ENCODE assay signal across 8 mouse cellular contexts in genomic region chr14:25694569-25694897, GRCm38 (mm10). TPM values are rescaled to one million over a fixed set of nuclear protein-coding genes. Genes with fewer than 3 reads are reported as not detected.
DNase-seq lines count a peak whose midpoint lies in the region; ATAC-seq and TF ChIP-seq lines count a peak whose summit lies in the region.

No protein-coding gene starts in this region.

- TF ChIP-seq POLR2A in small intestine, adult 2 months (IDR thresholded peaks at IDR 0.05; ENCODE audit: low read depth, low read length) = no peak

- H3K9me3 ChIP-seq in heart, embryonic 12.5 days (replicated peaks) = no peaks in the 10 kb centered on the region
- H3K9me3 ChIP-seq in hindbrain, postnatal 0 days (ENCODE audit: low read length) = no peaks in the 10 kb centered on the region
- H3K9me3 ChIP-seq in liver, embryonic 13.5 days (replicated peaks) = no peaks in the 10 kb centered on the region

- ATAC-seq in heart, embryonic 12.5 days (ENCODE audit: insufficient number of reproducible peaks, low FRiP score) = peak; percentile 60
- peak; percentile 25; the same call in 1 of the 2 replicates for ATAC-seq in hindbrain, postnatal 0 days
- ATAC-seq in liver, embryonic 13.5 days (ENCODE audit: low read depth) = peak; percentile 24; the same call in 1 of the 2 replicates

- peak overlapping the region; percentile 71 for H3K4me3 ChIP-seq in heart, embryonic 12.5 days
- H3K4me3 ChIP-seq in hindbrain, postnatal 0 days (ENCODE audit: low read length) = peak overlapping the region; percentile 81
- H3K4me3 ChIP-seq in liver, embryonic 13.5 days (replicated peaks) = peak overlapping the region; percentile 83
- H3K4me3 ChIP-seq in small intestine, adult 2 months (ENCODE audit: low read depth, low read length) = peak overlapping the region; percentile 93

- 2% methylated on average over 10 of the region's 10 CpGs for WGBS in heart, embryonic 12.5 days
- 0% methylated on average over 10 of the region's 10 CpGs for WGBS in hindbrain, postnatal 0 days
- under 1% methylated on average over 10 of the region's 10 CpGs for WGBS in liver, embryonic 13.5 days (ENCODE audit: insufficient replicate concordance)
- under 1% methylated on average over 10 of the region's 10 CpGs for WGBS in small intestine, adult 2 months

- TF ChIP-seq CTCF in hindbrain, postnatal 0 days (IDR thresholded peaks at IDR 0.05; ENCODE audit: low read depth) = no peak
- TF ChIP-seq CTCF in small intestine, adult 2 months (IDR thresholded peaks at IDR 0.05; ENCODE audit: extremely low read depth, insufficient read length, insufficient replicate concordance, low read depth, low read length) = no peak

- H3K36me3 ChIP-seq in heart, embryonic 12.5 days = peaks cover 41% of the 10 kb centered on the region
- peaks cover 13% of the 10 kb centered on the region for H3K36me3 ChIP-seq in hindbrain, postnatal 0 days (ENCODE audit: insufficient read depth, low read length)
- peaks cover 41% of the 10 kb centered on the region for H3K36me3 ChIP-seq in liver, embryonic 13.5 days
- H3K36me3 ChIP-seq in small intestine, adult 2 months (ENCODE audit: control insufficient read depth, insufficient read depth, low read length) = peaks cover 17% of the 10 kb centered on the region; the same call in 1 of the 2 replicates

- H3K4me1 ChIP-seq in heart, embryonic 12.5 days (replicated peaks) = peaks cover 30% of the 10 kb centered on the region
- peaks cover 13% of the 10 kb centered on the region for H3K4me1 ChIP-seq in hindbrain, postnatal 0 days (ENCODE audit: insufficient read depth, low read length)
- H3K4me1 ChIP-seq in liver, embryonic 13.5 days (replicated peaks) = peaks cover 37% of the 10 kb centered on the region
- H3K4me1 ChIP-seq in small intestine, adult 2 months (ENCODE audit: control insufficient read depth, insufficient read depth, insufficient read length, low read length) = peaks cover 16% of the 10 kb centered on the region

- H3K27me3 ChIP-seq in heart, embryonic 12.5 days (replicated peaks) = no peaks in the 10 kb centered on the region
- no peaks in the 10 kb centered on the region for H3K27me3 ChIP-seq in hindbrain, postnatal 0 days (ENCODE audit: insufficient read depth, low read length)
- H3K27me3 ChIP-seq in liver, embryonic 13.5 days = no peaks in the 10 kb centered on the region
- H3K27me3 ChIP-seq in small intestine, adult 2 months (ENCODE audit: control insufficient read depth, insufficient read depth, low read length) = no peaks in the 10 kb centered on the region

- intact Hi-C loops in heart, postnatal 36 days (cut with DNase I) = loop anchor here (1.0 to 10.0 kb wide), 5 partner anchors 29 to 1190 kb away; partner anchors contain the start of gene Zmiz1

- H3K9ac ChIP-seq in heart, embryonic 12.5 days = peak overlapping the region; percentile 81
- H3K9ac ChIP-seq in hindbrain, postnatal 0 days (replicated peaks; ENCODE audit: low read length) = peak overlapping the region; percentile 78
- peak overlapping the region; percentile 86 for H3K9ac ChIP-seq in liver, embryonic 13.5 days

- peak overlapping the region; percentile 57 for H3K27ac ChIP-seq in heart, embryonic 12.5 days (ENCODE audit: poor library complexity, severe bottlenecking)
- H3K27ac ChIP-seq in hindbrain, postnatal 0 days = peak overlapping the region; percentile 65; the same call in 1 of the 2 replicates
- H3K27ac ChIP-seq in liver, embryonic 13.5 days = peak overlapping the region; percentile 62
- H3K27ac ChIP-seq in small intestine, adult 2 months (ENCODE audit: insufficient read depth, low read depth, low read length) = 0 out of 2 replicates have a peak overlapping the region, but pooled peaks have one; percentile 19

- DNase-seq in heart, postnatal 36 days = no peak
- DNase-seq in embryo, embryonic 11 days = peak; percentile 48
- no peak for DNase-seq in hindbrain, postnatal 0 days (ENCODE audit: low spot score)
- DNase-seq in liver, embryonic 13.5 days = peak; percentile 23
- DNase-seq in layer of hippocampus, adult 11-12 months (ENCODE audit: low spot score) = no peak
- DNase-seq in cerebellum, adult 11-12 months = no peak

- H3K4me2 ChIP-seq in heart, embryonic 12.5 days = peak overlapping the region; percentile 87
- peak overlapping the region; percentile 98 for H3K4me2 ChIP-seq in hindbrain, postnatal 0 days (ENCODE audit: low read depth, low read length)
- H3K4me2 ChIP-seq in liver, embryonic 13.5 days = peak overlapping the region; percentile 97

RNA-seq across cellular contexts. Expression of gene Ppif, which starts 0.6 kb away (rescaled TPM):
- polyA plus RNA-seq in heart, embryonic 12.5 days (2016; fragmentation: Nextera tagmentation; extraction: Ambion mirVana) = 101 and 104 TPM in 2 replicates
- 100 to 1,000 TPM; 294 to 308 TPM for total RNA-seq in heart, postnatal 36 days (2021)
- 55.3 and 55.4 TPM in 2 replicates for total RNA-seq in hindbrain, postnatal 0 days (2014; rRNA removed)
- polyA plus RNA-seq in hindbrain, postnatal 0 days (2015; fragmentation: Nextera tagmentation; extraction: Ambion mirVana) = 46.1 and 46.7 TPM in 2 replicates
- polyA plus RNA-seq in liver, embryonic 13.5 days (2015; fragmentation: Nextera tagmentation; extraction: Ambion mirVana) = 37.8 and 52.3 TPM in 2 replicates
- polyA plus RNA-seq in small intestine, adult 2 months (2012; rRNA removed) = 66.8 and 80.1 TPM in 2 replicates

Comparison
In these comparisons a context has a peak if more than half of its experiments do, and no peak if none do; other contexts are left out.
1. DNase-seq: peak in embryo, embryonic 11 days (single experiment) and liver, embryonic 13.5 days (single experiment); none in heart, postnatal 36 days (0 of 2), hindbrain, postnatal 0 days (single experiment), layer of hippocampus, adult 11-12 months (single experiment) and cerebellum, adult 11-12 months (single experiment).
2. Peak in every context shown above with its lines, with median percentiles within 50 percentile points of each other: ATAC-seq, H3K27ac ChIP-seq, H3K4me2 ChIP-seq, H3K4me3 ChIP-seq and H3K9ac ChIP-seq.